ENCODE assay signal across 8 mouse cellular contexts in the genomic region with DNA sequence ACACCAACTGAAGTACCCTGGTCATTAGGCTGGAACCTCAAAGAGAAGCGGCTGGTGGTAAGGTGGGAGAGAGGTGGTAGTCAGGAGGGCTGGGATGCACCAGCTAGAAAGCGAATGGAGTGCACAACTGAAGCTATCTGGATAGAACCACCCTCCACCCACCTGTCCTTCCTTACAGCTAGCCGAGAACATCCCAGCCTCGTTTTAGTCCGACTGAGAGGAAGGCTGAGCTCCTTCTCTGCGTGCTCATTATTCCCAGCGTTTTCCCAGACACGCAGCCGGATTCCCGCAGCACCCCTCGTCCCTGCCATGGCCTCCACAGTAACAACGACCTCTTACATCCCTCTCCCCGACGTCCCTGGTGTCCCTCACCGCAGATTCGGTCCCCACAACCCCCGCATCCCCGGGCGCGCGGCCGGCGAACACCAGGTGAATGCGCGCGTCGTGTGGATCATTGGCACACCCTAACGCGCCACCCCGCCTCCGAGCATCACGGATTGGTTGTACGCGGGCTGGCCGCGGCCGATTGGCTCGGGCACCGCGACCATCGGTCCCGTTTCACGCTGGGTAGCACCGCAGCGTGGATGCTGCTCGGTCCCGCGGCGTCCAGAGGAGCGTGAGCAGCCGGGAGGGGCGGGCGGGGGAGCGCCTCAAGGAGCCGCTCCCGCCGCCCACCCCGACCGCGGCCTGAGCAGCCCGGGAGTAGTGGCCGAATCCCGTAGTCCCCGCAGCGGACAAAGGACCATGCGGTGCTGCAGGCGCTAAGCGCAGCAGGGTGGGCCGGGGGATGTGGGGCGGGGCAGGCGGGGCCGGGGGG. TPM values are rescaled to one million over a fixed set of nuclear protein-coding genes. Genes with fewer than 3 reads are reported as not detected.
DNase-seq lines count a peak whose midpoint lies in the region; ATAC-seq lines count a peak whose summit lies in the region.

A gene (plus strand): TSS at position 679 of the 817 bp plus-strand sequence.

- H3K27me3 ChIP-seq in intestine, embryonic 14.5 days (replicated peaks; ENCODE audit: control insufficient read depth, insufficient read depth, low read length): no peaks in the 10 kb centered on the region
- peaks cover 22% of the 10 kb centered on the region for H3K27me3 ChIP-seq in megakaryocyte, embryonic 14.5 days (replicated peaks)

- DNase-seq in kidney, adult 11 months: peak; percentile 48
- no peak for DNase-seq in kidney, adult 9 months
- peak; percentile 95 for DNase-seq in embryo, embryonic 10 days (ENCODE audit: low spot score)
- DNase-seq in gastrocnemius, postnatal 25 days: peak; percentile 35
- DNase-seq in intestine, embryonic 14.5 days (ENCODE audit: low spot score): peak; percentile 90
- peak; percentile 95 to 96 for DNase-seq in left cerebral cortex, postnatal 14 days (ENCODE audit: low spot score in 2 of 2)
- DNase-seq in right cerebral cortex, postnatal 25 days: peak; percentile 94

- H3K4me1 ChIP-seq in intestine, embryonic 14.5 days (replicated peaks; ENCODE audit: control insufficient read depth, insufficient read depth, low read length): peaks cover 15% of the 10 kb centered on the region; the same call in 1 of the 2 replicates
- H3K4me1 ChIP-seq in megakaryocyte, embryonic 14.5 days: peaks cover 89% of the 10 kb centered on the region

- peak; percentile 94 for ATAC-seq in intestine, embryonic 14.5 days (replicated peaks; ENCODE audit: low FRiP score, low TSS enrichment, low read depth)

- H3K27ac ChIP-seq in intestine, embryonic 14.5 days (ENCODE audit: low read depth): peak within 1 kb of the TSS; percentile 27; the same call in 1 of the 2 replicates

- H3K4me3 ChIP-seq in intestine, embryonic 14.5 days (ENCODE audit: low read depth, low read length): peak within 1 kb of the TSS; percentile 74
- peak within 1 kb of the TSS; percentile 92 for H3K4me3 ChIP-seq in megakaryocyte, embryonic 14.5 days (replicated peaks)

- H3K9me3 ChIP-seq in intestine, embryonic 14.5 days (ENCODE audit: control insufficient read depth, low read length): no peaks in the 10 kb centered on the region
- peaks cover 9% of the 10 kb centered on the region for H3K9me3 ChIP-seq in megakaryocyte, embryonic 14.5 days

- intact Hi-C loops in left cerebral cortex, postnatal 14 days (cut with DNase I): no loop called here

- WGBS in intestine, embryonic 14.5 days: under 1% methylated on average over 72 of the region's 72 CpGs

- H3K36me3 ChIP-seq in intestine, embryonic 14.5 days (ENCODE audit: control insufficient read depth, insufficient read depth, low read length): peaks cover 15% of the 10 kb centered on the region
- peaks cover 2% of the 10 kb centered on the region for H3K36me3 ChIP-seq in megakaryocyte, embryonic 14.5 days (replicated peaks; ENCODE audit: low read length)

- peak within 1 kb of the TSS; percentile 97 for H3K4me2 ChIP-seq in intestine, embryonic 14.5 days (ENCODE audit: low read length)

- peak within 1 kb of the TSS; percentile 83 for H3K9ac ChIP-seq in intestine, embryonic 14.5 days (ENCODE audit: low read length)

RNA-seq across cellular contexts. Expression of the gene that starts here (rescaled TPM):
- total RNA-seq in gastrocnemius, postnatal 25 days (2021): not detected
- polyA plus RNA-seq in intestine, embryonic 14.5 days (2014; fragmentation: Nextera tagmentation; extraction: Ambion mirVana): 9.2 and 13.6 TPM in 2 replicates
- 10 to 100 TPM; 92.9 to 93.9 TPM for total RNA-seq in left cerebral cortex, postnatal 14 days (2021)
- 11.5 and 17.3 TPM in 2 replicates for polyA plus RNA-seq in megakaryocyte, embryonic 14.5 days (2012; ENCODE audit: insufficient read depth, low replicate concordance)

Comparison
In these comparisons a context has a peak if more than half of its experiments do, and no peak if none do; other contexts are left out.
1. RNA of the gene that starts here (total RNA-seq): 92.9 to 93.9 TPM in left cerebral cortex, postnatal 14 days; not detected in gastrocnemius, postnatal 25 days; every median in the first group is over 10 times any median in the second.
2. Peak in DNase-seq in gastrocnemius, postnatal 25 days; RNA of the gene not detected or under 1 TPM.